ENCODE assay signal across 15 mouse cellular contexts in the genomic region with DNA sequence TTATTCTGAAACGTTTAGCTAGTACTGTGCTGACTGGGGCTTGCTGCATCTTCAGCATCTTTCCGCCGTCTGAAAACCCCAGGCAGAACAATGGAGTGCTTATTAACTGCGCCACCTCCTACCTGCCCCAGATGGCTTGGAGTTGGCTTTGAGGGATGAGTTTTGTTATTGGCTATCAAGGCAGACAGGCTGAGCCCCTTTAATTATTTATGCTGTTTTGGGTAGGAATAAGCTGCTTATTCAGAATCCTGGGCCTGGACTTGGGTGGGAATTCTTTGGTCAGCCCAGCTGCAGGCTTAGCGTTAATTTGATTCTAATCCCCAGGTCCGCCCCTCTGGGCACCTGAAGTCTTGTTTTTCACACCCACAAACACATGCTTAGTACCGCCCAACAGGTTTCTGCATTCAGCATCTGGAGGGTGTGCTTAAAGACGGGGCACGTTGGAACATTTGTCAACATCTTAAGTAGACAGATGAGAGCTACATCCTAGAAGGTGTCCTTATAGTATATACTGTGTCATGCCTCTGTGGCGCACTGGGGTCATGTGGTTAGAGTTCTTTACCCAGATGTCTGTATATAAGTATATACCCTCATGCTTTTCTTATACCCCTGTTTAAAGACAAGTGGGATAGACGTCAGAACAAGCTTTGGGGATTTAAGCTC.
A peak's percentile ranks its signal among the peaks of the same experiment; 100 is the strongest.
DNase-seq lines count a peak whose midpoint lies in the region; ATAC-seq and TF ChIP-seq lines count a peak whose summit lies in the region.
"Had no signal": no experiment of that assay in that cellular context is flagged by ENCODE, and none has a peak within 500 bp of the region (broad histone marks: within the 10 kb centered on the region; RNA-seq: fewer than 3 reads in every experiment).

No protein-coding gene starts in this region.

- 0 out of 2 replicates have a peak, but pooled peaks cover 2% of the 10 kb centered on the region for H3K4me1 ChIP-seq in neural tube, embryonic 11.5 days (ENCODE audit: control insufficient read depth, insufficient read depth, low read length)
- H3K4me1 ChIP-seq in forebrain, embryonic 16.5 days (replicated peaks; ENCODE audit: control insufficient read depth, insufficient read depth, low read length) = peaks cover 22% of the 10 kb centered on the region
- peaks cover 40% of the 10 kb centered on the region for H3K4me1 ChIP-seq in midbrain, embryonic 13.5 days (replicated peaks)
- H3K4me1 ChIP-seq in thymus, adult 2 months (replicated peaks; ENCODE audit: control insufficient read depth, insufficient read depth, low read length) = peaks cover 2% of the 10 kb centered on the region; the same call in 1 of the 2 replicates
- H3K4me1 ChIP-seq: liver, embryonic 15.5 days had no signal

- no peak for DNase-seq in neural tube, embryonic 11.5 days (ENCODE audit: low spot score)
- DNase-seq in neural tube, embryonic 10.5 days (ENCODE audit: extremely low spot score, low spot score) = no peak
- DNase-seq in lung, postnatal 4 days = no peak
- no peak for DNase-seq in kidney, postnatal 36 days
- no peak for DNase-seq in thymus, adult 2 months
- DNase-seq: adrenal gland, postnatal 36 days; cerebellum, postnatal 14 days; heart, adult 18-20 months; kidney, postnatal 14 days; thymus, postnatal 4 days had no signal

- WGBS in neural tube, embryonic 11.5 days = 57% methylated on average over 11 of the region's 11 CpGs
- WGBS in forebrain, embryonic 16.5 days = 14% methylated on average over 11 of the region's 11 CpGs
- 21% methylated on average over 11 of the region's 11 CpGs for WGBS in midbrain, embryonic 13.5 days
- 94% methylated on average over 11 of the region's 11 CpGs for WGBS in thymus, adult 2 months

- no peak overlapping the region for H3K27ac ChIP-seq in neural tube, embryonic 11.5 days (ENCODE audit: low read depth, low read length)
- H3K27ac ChIP-seq in forebrain, embryonic 16.5 days (ENCODE audit: low read length) = no peak overlapping the region; the same call in 1 of the 2 replicates
- H3K27ac ChIP-seq in midbrain, embryonic 13.5 days = peak overlapping the region; percentile 83
- H3K27ac ChIP-seq in thymus, adult 2 months (ENCODE audit: control insufficient read depth, insufficient read depth, low read length) = no peak overlapping the region
- H3K27ac ChIP-seq: left cerebral cortex, adult 2 months; liver, embryonic 15.5 days had no signal

- no peaks in the 10 kb centered on the region for H3K27me3 ChIP-seq in neural tube, embryonic 11.5 days (ENCODE audit: control insufficient read depth, insufficient read depth, low read length)
- no peaks in the 10 kb centered on the region for H3K27me3 ChIP-seq in forebrain, embryonic 16.5 days (replicated peaks; ENCODE audit: control insufficient read depth, insufficient read depth, low read length)
- no peaks in the 10 kb centered on the region for H3K27me3 ChIP-seq in midbrain, embryonic 13.5 days
- no peaks in the 10 kb centered on the region for H3K27me3 ChIP-seq in thymus, adult 2 months (ENCODE audit: control insufficient read depth, insufficient read depth, low read length)
- H3K27me3 ChIP-seq: liver, embryonic 15.5 days; megakaryocyte, embryonic 14.5 days had no signal

- H3K4me3 ChIP-seq in neural tube, embryonic 11.5 days (ENCODE audit: low read depth, low read length) = no peak overlapping the region
- no peak overlapping the region for H3K4me3 ChIP-seq in forebrain, embryonic 16.5 days (replicated peaks; ENCODE audit: low read length)
- no peak overlapping the region for H3K4me3 ChIP-seq in midbrain, embryonic 13.5 days (replicated peaks)
- H3K4me3 ChIP-seq in thymus, adult 2 months (ENCODE audit: control insufficient read depth, insufficient read depth, low read length) = no peak overlapping the region
- H3K4me3 ChIP-seq: left cerebral cortex, adult 2 months; liver, embryonic 15.5 days; megakaryocyte, embryonic 14.5 days had no signal

- no peaks in the 10 kb centered on the region for H3K36me3 ChIP-seq in neural tube, embryonic 11.5 days (ENCODE audit: control insufficient read depth, insufficient read depth, low read length)
- no peaks in the 10 kb centered on the region for H3K36me3 ChIP-seq in forebrain, embryonic 16.5 days (ENCODE audit: control insufficient read depth, insufficient read depth)
- no peaks in the 10 kb centered on the region for H3K36me3 ChIP-seq in midbrain, embryonic 13.5 days
- H3K36me3 ChIP-seq in thymus, adult 2 months (ENCODE audit: control insufficient read depth, insufficient read depth, low read length) = no peaks in the 10 kb centered on the region
- H3K36me3 ChIP-seq: liver, embryonic 15.5 days had no signal

- ATAC-seq in neural tube, embryonic 11.5 days (ENCODE audit: insufficient read depth, low FRiP score, low TSS enrichment) = peak; percentile 48; the same call in 1 of the 2 replicates
- ATAC-seq in forebrain, embryonic 16.5 days = peak; percentile 54
- ATAC-seq in midbrain, embryonic 13.5 days = peak; percentile 89

- H3K4me2 ChIP-seq in neural tube, embryonic 11.5 days (ENCODE audit: low read depth) = no peak overlapping the region
- no peak overlapping the region for H3K4me2 ChIP-seq in forebrain, embryonic 16.5 days (ENCODE audit: low read length)
- H3K4me2 ChIP-seq in midbrain, embryonic 13.5 days (replicated peaks) = no peak overlapping the region
- H3K4me2 ChIP-seq: liver, embryonic 15.5 days had no signal

- TF ChIP-seq POLR2A in thymus, adult 2 months (IDR thresholded peaks at IDR 0.05; ENCODE audit: control insufficient read depth, extremely low read depth, insufficient read depth, low read length, poor library complexity) = no peak

- no peak overlapping the region for H3K9ac ChIP-seq in neural tube, embryonic 11.5 days (ENCODE audit: low read length)
- no peak overlapping the region for H3K9ac ChIP-seq in forebrain, embryonic 16.5 days (replicated peaks; ENCODE audit: low read depth, low read length)
- H3K9ac ChIP-seq in midbrain, embryonic 13.5 days (replicated peaks) = no peak overlapping the region
- H3K9ac ChIP-seq: liver, embryonic 15.5 days had no signal

- no peak for TF ChIP-seq CTCF in thymus, adult 2 months (IDR thresholded peaks at IDR 0.05; ENCODE audit: borderline replicate concordance, control insufficient read depth, extremely low read depth, insufficient read depth, low read length, poor library complexity)

- H3K9me3 ChIP-seq in neural tube, embryonic 11.5 days (ENCODE audit: control insufficient read depth, low read length) = no peaks in the 10 kb centered on the region
- no peaks in the 10 kb centered on the region for H3K9me3 ChIP-seq in forebrain, embryonic 16.5 days (ENCODE audit: control insufficient read depth, low read length)
- no peaks in the 10 kb centered on the region for H3K9me3 ChIP-seq in midbrain, embryonic 13.5 days
- H3K9me3 ChIP-seq: liver, embryonic 15.5 days had no signal
